Mouse (Mus musculus): ENCODE data around the gene Fam221a.

Gene Fam221a

DNA sequence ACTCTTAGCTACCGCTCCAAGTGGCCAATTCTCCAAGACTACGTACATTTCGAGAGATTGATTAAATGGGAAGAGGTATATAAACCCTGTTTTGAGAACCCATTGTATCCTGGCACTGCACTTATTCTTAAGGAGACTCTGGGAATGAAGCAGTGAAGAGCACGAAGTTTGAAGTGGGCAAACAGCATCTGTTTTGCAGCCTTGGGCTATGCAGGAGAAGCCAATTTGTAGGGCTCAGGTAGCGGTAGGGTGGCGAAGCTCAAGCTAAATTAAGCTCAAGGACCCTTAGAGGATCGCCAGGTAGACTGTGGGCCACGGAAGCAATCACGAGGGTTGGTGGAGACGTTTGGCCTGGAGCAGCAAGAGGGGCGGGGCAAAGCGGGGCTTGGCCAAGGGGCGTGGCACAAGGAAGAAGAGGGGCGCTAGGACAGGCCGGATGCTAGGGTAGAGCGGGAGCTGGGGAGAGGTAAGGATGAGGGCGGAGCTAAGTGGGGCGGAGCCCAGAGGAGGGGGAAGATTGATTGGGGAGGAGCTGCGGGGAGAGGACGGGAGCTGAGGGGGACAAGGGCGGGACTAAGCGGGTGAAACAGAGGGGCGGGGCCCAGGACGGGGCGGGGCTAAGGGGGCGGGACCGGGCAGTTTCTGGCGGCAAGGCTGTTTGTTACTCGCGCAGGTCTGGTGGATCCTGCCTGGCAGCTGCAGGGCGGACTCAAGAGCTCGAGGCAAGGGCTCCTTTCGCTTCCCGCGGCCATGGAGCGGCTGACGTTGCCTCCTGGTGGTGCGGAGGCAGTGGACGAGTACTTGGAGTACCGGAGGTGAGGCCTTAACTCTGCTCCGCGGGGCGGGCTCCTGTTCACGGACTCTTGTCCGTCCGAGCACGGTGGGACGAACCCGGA, at the start of gene Fam221a:
Fam221a (plus strand) TSS at position 581 of the 896 bp plus-strand sequence.
- peak; percentile 95 for DNase-seq (ENCODE audit: low read depth, low spot score)

DNA sequence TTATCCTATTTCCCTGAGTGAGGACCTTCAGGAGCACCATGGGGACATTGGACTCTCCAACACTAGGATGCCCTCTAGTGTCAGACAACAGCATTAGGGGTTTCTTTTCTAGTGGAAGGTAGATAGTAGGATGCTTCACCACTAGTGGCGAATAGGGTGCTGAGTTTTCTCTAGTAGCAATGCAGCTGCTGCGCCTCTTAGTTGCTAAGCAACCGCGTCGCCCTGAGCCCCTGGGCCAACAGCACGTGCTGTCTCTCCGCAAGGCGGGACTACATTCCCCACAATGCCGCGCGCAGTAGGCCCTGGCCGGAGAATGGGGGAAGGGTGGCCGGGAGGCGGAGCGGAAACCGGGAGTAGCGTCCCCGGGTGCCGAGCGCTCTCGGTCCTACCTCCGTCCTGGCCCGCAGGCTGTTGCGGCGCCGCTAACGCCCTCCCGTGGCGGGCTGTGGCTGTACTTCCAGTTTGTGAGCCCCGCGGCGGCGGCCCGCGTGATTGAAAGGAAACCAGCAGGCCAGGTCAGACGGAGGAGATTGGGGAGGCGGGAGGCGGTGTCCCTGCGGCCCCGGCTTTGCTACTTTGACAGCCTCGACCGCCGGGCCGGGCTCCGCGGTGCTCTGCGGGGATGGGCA, 48.5 kb upstream of the Fam221a start, which contains the start of gene Ccdc126:
Ccdc126 (plus strand) TSS at position 309 of the 629 bp plus-strand sequence.
- DNase-seq (ENCODE audit: low read depth, low spot score), result peak; percentile 98

DNA sequence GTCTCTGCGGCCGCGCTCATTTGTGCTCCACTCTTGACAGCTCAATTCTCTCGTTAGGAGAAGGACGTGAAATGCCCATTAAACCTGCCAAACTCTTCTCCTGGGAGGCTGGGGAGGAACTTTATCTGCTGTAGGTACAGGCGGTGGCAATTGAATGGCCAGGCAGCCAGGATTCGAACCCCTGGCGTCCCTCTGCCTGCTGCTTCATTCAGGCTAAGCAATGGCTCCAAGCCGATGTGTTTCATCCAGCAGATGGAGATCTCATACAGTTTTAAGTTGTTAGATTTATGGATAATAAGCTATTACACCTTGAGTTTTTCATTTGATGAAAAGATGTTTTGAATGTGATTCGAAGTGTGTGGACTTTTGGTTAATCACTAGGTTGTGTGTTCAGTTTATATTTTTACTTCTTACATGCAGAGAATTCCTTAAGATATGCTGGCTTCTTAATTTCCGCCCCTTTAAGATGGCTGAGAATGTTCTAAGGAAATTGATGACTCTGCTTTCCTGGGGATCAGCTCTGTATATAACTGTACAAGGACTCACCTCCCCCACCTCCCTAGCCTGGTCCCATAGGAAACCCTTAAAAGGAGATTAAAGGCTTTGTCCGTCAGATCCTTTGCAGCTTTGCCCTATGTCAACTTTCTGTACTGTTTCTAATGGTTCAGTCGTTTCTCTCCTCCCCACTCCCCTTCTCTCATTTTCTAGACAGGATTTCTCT, 47.8 kb upstream of the Fam221a start:
- DNase-seq (ENCODE audit: low read depth, low spot score), result peak; percentile 34

DNA sequence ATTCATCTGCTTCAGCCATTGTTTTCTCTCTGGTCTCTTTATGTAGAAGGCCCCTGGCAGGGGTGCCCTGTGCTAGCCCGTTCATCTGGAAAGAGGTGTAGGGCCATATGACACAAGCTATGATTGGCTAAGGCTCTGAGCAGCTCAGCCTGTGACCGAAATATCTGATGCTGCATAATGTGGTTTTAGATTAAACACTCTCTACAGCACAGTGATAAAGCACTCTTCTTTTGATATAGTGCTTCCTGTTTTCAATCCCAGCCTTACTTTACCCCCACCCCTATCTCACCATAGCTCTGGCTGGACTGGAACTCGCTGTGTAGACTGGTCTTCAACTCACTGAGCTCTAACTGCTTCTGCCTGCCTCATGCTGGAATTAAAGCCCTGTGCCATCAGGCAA, 46.2 kb upstream of the Fam221a start:
- no peak for DNase-seq (ENCODE audit: low read depth, low spot score)

DNA sequence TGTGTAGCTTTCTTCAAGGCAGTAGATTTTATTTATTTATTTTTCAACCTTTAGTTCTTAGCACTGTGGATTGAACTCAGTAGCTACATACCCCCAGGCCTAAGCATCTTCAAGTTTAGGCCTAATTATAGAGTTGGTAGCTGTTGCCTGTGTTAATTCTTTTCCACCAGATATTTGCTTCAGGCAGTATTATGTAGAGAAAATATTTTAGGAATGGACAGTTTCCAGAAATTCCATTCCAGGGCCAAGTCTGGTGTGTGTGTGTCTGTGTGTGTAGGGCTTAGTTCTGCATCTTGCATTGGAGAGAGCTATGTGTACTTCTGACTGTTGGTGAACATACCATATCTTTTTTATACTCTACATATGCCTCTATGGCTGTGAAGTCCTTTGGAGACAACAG, 45.5 kb upstream of the Fam221a start:
- no peak for DNase-seq (ENCODE audit: low read depth, low spot score)

DNA sequence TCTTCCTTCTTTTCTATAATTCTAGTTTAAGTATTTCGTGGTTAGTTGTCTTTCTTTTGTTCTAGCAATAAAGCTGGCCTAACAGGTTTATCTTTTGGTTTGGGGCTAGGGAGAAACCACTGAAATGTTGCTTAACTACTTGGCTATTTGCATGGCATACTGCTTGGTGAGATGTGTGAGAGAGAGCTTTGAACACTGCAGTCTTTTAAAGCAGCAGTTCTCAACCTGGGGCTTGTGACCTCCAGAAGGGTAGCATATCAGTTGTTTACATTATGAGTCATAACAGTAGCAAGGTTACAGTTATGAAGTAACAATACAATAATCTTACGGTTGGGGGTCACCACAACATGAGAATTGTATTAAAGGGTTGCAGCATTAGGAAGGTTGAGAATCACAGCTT, 44.6 kb upstream of the Fam221a start:
- no peak for DNase-seq (ENCODE audit: low read depth, low spot score)

DNA sequence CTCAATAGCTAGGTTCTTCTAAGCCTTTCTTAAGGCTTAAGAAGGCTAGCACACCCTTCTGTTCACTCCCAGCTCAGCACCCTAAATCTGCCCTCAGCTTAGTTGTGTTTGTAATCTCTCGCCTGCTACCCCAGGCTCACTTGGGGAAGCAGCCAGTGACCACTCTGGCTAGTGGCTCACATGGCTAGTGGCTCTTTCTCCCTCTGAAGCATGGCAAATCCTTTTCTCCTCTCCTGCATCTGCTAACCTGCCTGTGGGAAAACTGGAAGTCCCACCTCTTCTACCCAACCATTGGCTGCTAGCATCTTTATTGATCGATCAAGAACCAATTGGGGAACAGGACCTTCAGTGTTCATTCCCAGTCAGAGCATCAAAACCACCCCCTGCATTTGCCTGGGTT, 43.0 kb upstream of the Fam221a start:
- no peak for DNase-seq (ENCODE audit: low read depth, low spot score)

DNA sequence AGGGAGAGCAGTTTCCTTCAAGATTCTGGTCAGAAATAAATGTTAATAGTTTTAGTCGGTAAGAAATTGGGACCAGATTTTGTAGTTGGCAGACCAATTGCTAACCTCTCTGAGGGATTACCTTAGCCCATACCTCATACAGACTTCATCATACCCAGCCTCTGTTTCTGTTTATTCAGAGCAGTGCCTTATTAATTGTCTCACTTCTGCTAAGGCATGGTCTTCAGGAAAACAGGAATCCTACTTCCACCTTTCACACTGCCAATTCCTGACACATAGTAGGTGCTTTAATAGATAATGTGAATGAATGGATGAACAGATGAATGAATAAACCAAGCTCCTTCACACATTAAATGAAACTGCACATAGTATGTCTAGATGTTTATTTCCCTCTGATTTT, 42.2 kb upstream of the Fam221a start:
- no peak for DNase-seq (ENCODE audit: low read depth, low spot score)

DNA sequence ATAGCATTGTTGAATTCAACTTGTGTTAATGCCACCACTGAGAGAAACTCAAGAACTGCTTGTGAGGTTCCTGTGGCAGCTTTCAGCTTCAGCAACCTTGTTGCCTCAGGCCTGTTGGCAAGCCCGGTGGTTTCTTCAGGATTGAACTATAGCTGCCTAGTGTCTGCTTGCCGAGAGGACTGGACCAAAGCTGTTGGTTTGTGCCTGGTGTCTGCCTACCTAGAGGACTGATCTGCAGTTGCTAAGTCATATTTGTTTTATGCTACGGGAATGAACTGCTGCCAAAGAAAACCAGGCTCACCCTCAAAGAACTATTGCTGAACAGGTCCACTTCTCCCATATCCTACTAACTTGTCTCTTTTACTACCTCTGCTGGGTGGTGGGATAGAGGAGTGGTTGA, 40.7 kb upstream of the Fam221a start:
- DNase-seq (ENCODE audit: low read depth, low spot score), result no peak

DNA sequence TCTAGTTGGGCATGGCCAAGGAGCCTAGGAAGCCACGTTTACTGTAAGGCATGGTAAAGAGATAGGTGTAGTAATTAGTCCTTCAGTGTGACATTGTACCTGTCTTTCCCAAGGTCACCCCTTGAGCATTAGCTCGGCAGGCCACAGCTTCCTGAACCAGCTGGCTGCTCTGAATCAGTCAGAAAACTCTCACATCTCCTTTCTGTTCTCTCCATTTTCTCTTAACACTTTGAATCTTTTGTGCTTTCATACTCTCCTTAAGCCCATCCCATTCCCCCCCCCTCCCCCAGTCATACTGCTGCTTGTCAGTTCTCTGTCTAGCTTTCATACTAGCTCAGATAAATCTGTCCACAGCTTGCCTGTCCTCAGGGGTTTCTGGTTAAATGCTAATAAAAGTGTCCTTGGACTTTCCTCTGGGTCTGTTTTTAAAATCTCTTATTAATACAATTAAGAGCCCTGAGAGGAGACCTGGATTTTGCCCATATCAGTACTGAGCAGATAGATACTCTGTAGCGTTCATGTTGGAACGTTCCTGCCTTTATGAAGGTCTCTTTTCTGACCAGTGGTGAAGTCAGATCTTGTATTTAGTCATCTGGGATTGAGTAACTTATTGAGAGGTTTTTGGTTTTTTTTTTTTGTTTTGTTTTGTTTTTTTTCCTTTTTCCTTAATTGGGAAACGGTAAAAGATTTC, 36.0 kb upstream of the Fam221a start:
- DNase-seq (ENCODE audit: low read depth, low spot score), result no peak

DNA sequence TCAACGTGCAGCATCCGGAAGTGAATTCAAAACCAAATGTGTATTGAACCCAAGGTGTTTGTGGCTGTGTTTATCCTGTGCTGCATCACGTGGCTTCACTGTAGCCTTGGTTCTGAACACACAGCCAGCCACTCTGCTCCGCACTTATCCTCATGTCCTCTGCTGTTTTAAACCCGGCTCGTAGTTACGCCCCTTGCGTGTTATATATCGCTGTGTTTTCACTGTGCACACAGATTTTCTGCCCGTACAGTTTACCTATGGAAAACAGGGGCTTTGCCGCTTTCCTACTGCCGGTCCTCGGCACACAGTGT, 35.5 kb upstream of the Fam221a start:
- DNase-seq (ENCODE audit: low read depth, low spot score), result no peak

DNA sequence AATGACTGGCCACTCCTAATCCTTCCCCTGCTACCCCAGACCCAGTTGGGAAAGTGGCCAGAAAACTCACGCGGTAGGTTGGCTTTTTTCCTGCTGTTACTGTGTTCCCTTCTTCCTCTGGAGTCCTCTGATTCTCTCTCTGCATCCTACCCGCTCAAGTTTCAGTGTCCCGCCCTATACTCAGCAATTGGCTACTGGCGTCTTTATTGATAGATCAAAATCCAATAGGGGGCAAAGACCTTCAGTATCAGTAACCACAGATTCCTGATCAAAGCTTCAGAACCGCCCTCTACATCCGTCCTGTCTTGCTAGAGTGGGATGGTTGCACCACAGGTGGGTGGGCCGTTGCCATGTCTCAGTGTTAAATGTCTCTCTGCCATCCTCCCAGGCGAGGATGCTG, 29.0 kb upstream of the Fam221a start:
- no peak for DNase-seq (ENCODE audit: low read depth, low spot score)

DNA sequence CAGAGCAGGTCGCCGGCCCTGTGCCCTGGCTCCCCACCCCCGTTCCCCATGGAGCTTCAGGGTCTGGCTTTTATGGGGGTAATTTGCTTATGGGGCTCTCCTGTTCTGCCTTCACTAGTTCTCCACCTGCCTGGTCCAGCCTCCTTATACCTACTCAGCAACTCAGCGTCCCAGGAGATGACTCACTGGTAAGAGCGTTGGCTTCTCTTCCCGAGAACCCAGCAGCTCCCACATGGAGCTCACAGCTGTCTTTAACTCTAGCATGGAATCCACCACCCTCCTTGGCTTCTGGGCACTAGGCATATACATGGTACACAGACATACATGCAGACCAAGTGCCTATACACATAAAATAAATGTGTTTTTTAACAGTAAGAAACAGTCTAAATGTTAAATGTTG, 28.4 kb upstream of the Fam221a start:
- no peak for DNase-seq (ENCODE audit: low read depth, low spot score)

DNA sequence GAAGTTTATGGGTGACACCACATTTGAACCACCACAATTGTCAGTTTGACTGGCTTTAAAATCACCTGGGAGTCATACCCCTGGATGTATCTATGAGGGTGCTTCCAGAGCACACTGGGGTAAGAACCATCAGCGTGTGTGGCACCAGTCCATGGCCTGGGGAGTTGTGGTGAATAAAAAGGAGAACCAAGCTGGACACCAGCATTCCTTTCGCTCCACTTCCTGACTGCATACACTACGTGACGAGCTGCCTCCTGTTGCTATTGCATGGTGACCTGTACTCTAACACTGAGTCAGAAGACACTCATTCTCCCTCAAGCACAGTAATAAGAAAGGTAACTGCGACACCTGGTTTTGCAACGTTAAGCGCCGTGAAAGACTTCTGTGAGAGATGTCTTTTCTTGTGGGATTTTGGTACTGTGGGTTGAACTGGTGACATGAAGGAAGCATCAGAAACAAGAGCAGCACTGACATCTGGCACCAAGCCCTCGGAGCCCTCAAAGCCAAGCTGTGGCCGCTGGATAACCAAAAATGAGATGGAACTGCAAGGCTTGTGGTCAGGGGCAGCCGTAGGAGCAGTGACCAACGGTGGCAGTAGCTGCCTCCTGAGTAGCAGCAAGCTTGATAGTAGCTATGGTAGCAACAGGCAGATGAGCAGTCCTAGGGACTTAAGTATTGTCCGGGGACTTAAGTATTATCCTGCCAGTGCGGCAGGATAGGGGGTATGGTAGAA, 23.6 kb upstream of the Fam221a start:
- DNase-seq (ENCODE audit: low read depth, low spot score), result no peak

DNA sequence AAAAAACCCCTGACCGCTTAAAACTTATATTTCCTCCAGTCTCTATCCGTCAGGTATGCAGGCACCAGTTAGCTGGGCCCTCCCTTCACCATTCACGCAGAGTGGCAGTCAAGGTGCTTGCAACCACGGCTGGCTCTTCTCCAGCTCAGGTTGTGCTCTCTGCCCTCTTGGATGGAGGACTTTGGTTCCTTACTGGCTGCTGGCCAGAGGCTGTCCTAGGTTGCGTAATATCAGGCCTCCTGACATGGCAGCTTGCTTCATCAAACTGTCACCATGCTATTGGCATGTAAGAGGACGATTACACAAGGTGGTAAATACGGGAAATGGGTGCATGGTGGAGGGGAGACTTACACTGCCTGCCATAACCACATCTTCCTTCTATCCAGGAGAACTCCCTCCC, 17.7 kb upstream of the Fam221a start:
- no peak for DNase-seq (ENCODE audit: low read depth, low spot score)

DNA sequence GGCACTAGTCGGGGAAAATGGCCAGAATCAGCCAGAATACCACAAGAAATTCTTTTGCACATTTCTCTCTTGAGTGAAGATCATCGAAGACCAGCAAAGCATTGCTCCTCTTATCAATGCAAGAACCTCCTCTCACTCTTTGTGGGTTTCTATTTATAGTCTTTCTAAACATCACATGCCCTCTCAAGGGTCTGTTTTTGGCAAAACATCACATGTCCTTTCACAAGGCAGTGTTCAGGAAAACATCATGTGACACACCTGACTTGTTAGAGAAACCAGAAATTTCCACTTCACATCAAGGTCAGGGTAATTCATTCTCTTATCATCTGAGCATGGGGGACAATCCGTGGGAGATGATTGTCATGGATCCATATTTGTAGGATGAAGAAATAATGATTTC, 12.9 kb upstream of the Fam221a start:
- no peak for DNase-seq (ENCODE audit: low read depth, low spot score)

DNA sequence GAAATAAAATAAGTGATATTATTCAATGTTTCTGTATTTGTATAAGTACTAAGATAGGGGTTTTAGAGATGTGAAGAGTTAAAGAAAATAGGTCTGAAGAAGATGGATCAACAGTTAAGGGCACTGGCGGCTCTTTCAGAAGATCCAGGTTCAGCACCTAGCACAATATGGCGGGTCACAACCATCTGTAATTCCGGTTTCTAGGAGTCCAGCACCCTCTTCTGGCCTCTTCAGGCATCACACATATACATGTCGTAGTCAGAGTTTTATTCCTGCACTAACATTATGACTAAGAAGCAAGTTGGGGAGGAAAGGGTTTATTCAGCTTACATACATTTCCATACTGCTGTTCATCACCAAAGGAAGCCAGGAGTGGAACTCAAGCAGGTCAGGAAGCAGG, 12.4 kb upstream of the Fam221a start:
- no peak for DNase-seq (ENCODE audit: low read depth, low spot score)

DNA sequence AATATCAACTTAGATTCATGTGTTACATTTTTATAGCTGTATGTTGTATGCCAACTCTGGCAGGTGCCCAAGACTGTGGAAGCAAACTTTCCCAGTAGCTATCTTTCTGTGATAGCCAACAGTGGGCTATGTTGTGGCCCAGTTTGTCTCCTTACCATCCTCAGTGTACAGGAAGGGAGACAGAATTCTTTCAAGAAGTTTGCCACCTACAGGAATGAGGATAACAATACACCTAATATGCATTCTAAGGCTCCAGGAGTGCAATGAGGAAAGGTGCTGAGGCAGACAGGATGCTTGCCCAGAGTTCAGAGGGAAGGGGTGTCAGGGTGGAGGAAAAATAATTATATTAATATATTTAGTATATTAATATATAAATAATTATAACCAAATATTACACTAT, 7.1 kb upstream of the Fam221a start:
- DNase-seq (ENCODE audit: low read depth, low spot score), result no peak

DNA sequence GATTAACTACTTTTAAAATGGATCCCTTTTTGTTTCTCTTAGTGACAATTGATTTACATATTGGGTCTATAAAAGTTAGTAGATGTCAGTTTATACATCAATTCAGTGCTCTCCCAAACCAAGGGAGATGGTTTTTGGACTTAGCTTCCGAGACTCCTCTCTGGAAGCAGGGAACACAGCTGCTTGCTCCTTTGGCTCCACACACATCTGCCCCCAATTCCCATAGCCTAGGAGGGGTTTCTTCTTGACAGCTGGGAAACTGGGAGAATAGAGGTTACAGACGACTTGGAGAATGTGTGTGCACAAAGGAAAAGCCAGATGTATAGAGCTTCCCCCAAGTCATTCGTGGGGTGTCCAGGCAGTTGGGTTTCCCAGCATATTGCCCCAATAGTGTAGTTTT, 673 bp downstream of the Fam221a start:
- DNase-seq (ENCODE audit: low read depth, low spot score), result peak; percentile 22

DNA sequence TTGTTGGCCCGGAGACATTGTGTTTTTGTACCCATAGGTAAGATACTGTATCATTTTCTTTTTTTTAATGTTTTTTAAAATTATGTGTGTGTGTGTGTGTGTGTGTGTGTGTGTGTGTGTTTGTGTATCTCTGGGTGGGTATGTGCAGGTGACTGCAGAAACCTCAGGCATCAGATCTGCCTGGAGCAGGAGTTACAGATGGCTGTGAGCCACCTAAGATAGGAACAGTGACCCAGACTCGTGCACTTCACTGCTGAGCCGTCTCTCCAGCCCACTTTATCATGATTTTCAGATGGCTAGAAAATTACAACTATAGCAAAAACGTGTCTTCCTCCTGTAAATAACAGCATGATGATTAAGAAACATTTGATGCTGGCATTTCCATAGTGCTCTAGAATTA, 5.2 kb downstream of the Fam221a start:
- no peak for DNase-seq (ENCODE audit: low read depth, low spot score)

DNA sequence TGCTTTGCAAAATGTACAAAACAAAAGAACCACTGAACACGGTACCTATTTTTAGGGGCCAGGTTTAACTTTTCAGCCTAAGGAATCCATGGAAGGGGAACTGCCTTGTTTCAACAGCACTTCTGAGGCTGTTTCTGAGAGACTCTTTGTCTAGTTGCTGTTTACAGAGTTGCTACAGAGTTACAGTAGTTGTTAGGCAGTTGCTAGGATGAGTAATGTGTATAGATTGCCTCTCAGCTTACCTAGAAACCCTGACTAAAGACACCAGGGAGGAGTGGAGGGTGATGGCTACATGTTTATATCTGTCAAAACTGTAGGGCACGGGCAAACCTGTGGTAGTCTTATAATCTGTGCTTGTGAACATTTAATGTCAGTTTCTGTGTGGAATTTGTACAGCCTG, 6.4 kb downstream of the Fam221a start:
- DNase-seq (ENCODE audit: low read depth, low spot score), result no peak

Data from mesoderm, embryonic 11.5 days (tissue).